Mouse (Mus musculus) MEL (cell line): ENCODE results near the gene Naip1.
"Not testable (repeated sequence)": the region's sequence is repeated elsewhere in the genome, so short reads cannot be mapped to it uniquely, and the experiment has no call there.

Experiments used
- CHD2 ChIP-seq: IDR thresholded peaks from 2 replicates; pipeline ENCODE4 v1.6.1; 2011; ENCODE audit warnings: low read length, improper control_type of control experiment
- CTCF ChIP-seq, 3 experiments: IDR thresholded peaks in 2 of 3; conservative IDR thresholded peaks in 1 of 3; 2 replicates each; pipeline ENCODE4 v1.5.1; 2011 to 2012; ENCODE audit warnings: low read length in 3 of 3, low read depth in 2 of 3, mild to moderate bottlenecking in 2 of 3, improper control_type of control experiment in 1 of 3, inconsistent platforms in 1 of 3, mixed read lengths in 1 of 3, moderate library complexity in 1 of 3; ENCODE audit not compliant: control insufficient read depth in 1 of 3, insufficient read depth in 1 of 3, poor library complexity in 1 of 3, severe bottlenecking in 1 of 3
- EP300 ChIP-seq, 2 experiments: IDR thresholded peaks; 2 replicates each; pipeline ENCODE4 v1.6.1; 2011; ENCODE audit warnings: improper control_type of control experiment in 2 of 2, low read length in 2 of 2, low read depth in 1 of 2, mild to moderate bottlenecking in 1 of 2
- GABPA ChIP-seq: IDR thresholded peaks from 2 replicates; pipeline ENCODE4 v1.6.1; 2012; ENCODE audit warnings: low read depth, mild to moderate bottlenecking, inconsistent platforms, low read length, improper control_type of control experiment, moderate library complexity
- GATA1 ChIP-seq: IDR thresholded peaks from 2 replicates; pipeline ENCODE4 v1.6.1; 2011; ENCODE audit warnings: low read depth, low read length, improper control_type of control experiment
- KAT2A ChIP-seq: conservative IDR thresholded peaks from 2 replicates; pipeline ENCODE4 v1.6.1; 2012; ENCODE audit warnings: low read depth, low read length, improper control_type of control experiment, inconsistent platforms
- NRF1 ChIP-seq: IDR thresholded peaks from 2 replicates; pipeline ENCODE4 v1.6.1; 2014; ENCODE audit warnings: low read depth, mild to moderate bottlenecking, inconsistent platforms, low read length, improper control_type of control experiment, moderate library complexity; ENCODE audit not compliant: poor library complexity, insufficient read depth, severe bottlenecking
- POLR2A ChIP-seq, 2 experiments: IDR thresholded peaks; 2 replicates each; pipeline ENCODE4 v1.6.1; 2011 to 2012; ENCODE audit warnings: low read length in 2 of 2, mild to moderate bottlenecking in 2 of 2, control low read depth in 1 of 2, improper control_type of control experiment in 1 of 2, low read depth in 1 of 2, moderate library complexity in 1 of 2; ENCODE audit not compliant: control insufficient read depth in 1 of 2, insufficient read depth in 1 of 2, poor library complexity in 1 of 2
- POLR2AphosphoS5 ChIP-seq: IDR thresholded peaks from 2 replicates; pipeline ENCODE4 v1.6.1; 2012; ENCODE audit warnings: low read depth, borderline replicate concordance, mild to moderate bottlenecking, inconsistent platforms, low read length, moderate library complexity, mixed read lengths
- RAD21 ChIP-seq: IDR thresholded peaks from 2 replicates; pipeline ENCODE4 v1.6.1; 2011; ENCODE audit warnings: mild to moderate bottlenecking, low read depth, low read length, improper control_type of control experiment
- TAL1 ChIP-seq: IDR thresholded peaks from 2 replicates; pipeline ENCODE4 v1.6.1; 2012; ENCODE audit warnings: mild to moderate bottlenecking, inconsistent platforms, low read length, moderate library complexity, mixed read lengths
- USF1 ChIP-seq: IDR thresholded peaks from 2 replicates; pipeline ENCODE4 v1.6.1; 2014; ENCODE audit warnings: low read depth, mild to moderate bottlenecking, inconsistent platforms, low read length, improper control_type of control experiment, moderate library complexity
- ZC3H11A ChIP-seq: IDR thresholded peaks from 2 replicates; pipeline ENCODE4 v1.6.1; 2012; ENCODE audit warnings: low read depth, mild to moderate bottlenecking, inconsistent platforms, low read length, improper control_type of control experiment
- ZNF384 ChIP-seq: IDR thresholded peaks from 2 replicates; pipeline ENCODE4 v1.6.1; 2012; ENCODE audit warnings: low read depth, mild to moderate bottlenecking, inconsistent platforms, low read length, improper control_type of control experiment

- not testable (repeated sequence) for TF ChIP-seq CTCF (IDR thresholded peaks at IDR 0.05 in 2 of 3, conservative IDR thresholded peaks at IDR 0.05 in 1 of 3; ENCODE audit: control insufficient read depth in 1 of 3, insufficient read depth in 1 of 3, low read depth in 2 of 3, low read length in 3 of 3, poor library complexity in 1 of 3, severe bottlenecking in 1 of 3); POLR2AphosphoS5; ZNF384; KAT2A; RAD21; TAL1; POLR2A (IDR thresholded peaks at IDR 0.05; ENCODE audit: control insufficient read depth in 1 of 2, insufficient read depth in 1 of 2, low read depth in 1 of 2, low read length in 2 of 2, poor library complexity in 1 of 2); EP300 (IDR thresholded peaks at IDR 0.05; ENCODE audit: low read depth in 1 of 2, low read length in 2 of 2); GABPA; ZC3H11A; USF1; GATA1; NRF1; CHD2
These were observed 49.6 kb downstream of the Naip1 start for GRCm38 (mm10) chr13:100402930-100403637.
